Comparison of ENCODE assay signal across 24 mouse cellular contexts in genomic region chr17:8895991-8896390, GRCm38 (mm10).
DNase-seq lines count a peak whose midpoint lies in the region; ATAC-seq and TF ChIP-seq lines count a peak whose summit lies in the region.
"Had no signal": no experiment of that assay in that cellular context is flagged by ENCODE, and none has a peak within 500 bp of the region (broad histone marks: within the 10 kb centered on the region; RNA-seq: fewer than 3 reads in every experiment).

No protein-coding gene starts in this region.

- no peaks in the 10 kb centered on the region for H3K4me1 ChIP-seq in heart, embryonic 10.5 days
- H3K4me1 ChIP-seq in limb, embryonic 14.5 days (ENCODE audit: control insufficient read depth, insufficient read depth, low read length) = no peaks in the 10 kb centered on the region
- H3K4me1 ChIP-seq in limb, embryonic 10.5 days = peaks cover 7% of the 10 kb centered on the region; the same call in 1 of the 2 replicates
- H3K4me1 ChIP-seq in midbrain, embryonic 11.5 days (ENCODE audit: control insufficient read depth, insufficient read depth, low read length) = no peaks in the 10 kb centered on the region
- 0 out of 2 replicates have a peak, but pooled peaks cover 2% of the 10 kb centered on the region for H3K4me1 ChIP-seq in midbrain, embryonic 10.5 days
- H3K4me1 ChIP-seq in kidney, embryonic 14.5 days (ENCODE audit: control insufficient read depth, insufficient read depth, low read length) = no peaks in the 10 kb centered on the region

- no peak overlapping the region for H3K9ac ChIP-seq in limb, embryonic 14.5 days (ENCODE audit: low read depth, low read length, severe bottlenecking)
- no peak overlapping the region for H3K9ac ChIP-seq in midbrain, embryonic 11.5 days (ENCODE audit: low read length)
- H3K9ac ChIP-seq in kidney, embryonic 14.5 days (ENCODE audit: low read depth, low read length) = no peak overlapping the region
- H3K9ac ChIP-seq: forebrain, embryonic 13.5 days; hindbrain, embryonic 14.5 days; liver, embryonic 14.5 days; midbrain, embryonic 13.5 days; neural tube, embryonic 13.5 days had no signal

- no peak for TF ChIP-seq POLR2A in limb, embryonic 14.5 days (IDR thresholded peaks at IDR 0.05; ENCODE audit: borderline replicate concordance, extremely low read depth, insufficient read depth, insufficient read length)

- peaks cover 9% of the 10 kb centered on the region; the same call in 1 of the 2 replicates for H3K27me3 ChIP-seq in heart, embryonic 10.5 days (ENCODE audit: insufficient read depth, poor library complexity, severe bottlenecking)
- no peaks in the 10 kb centered on the region for H3K27me3 ChIP-seq in limb, embryonic 14.5 days (ENCODE audit: control insufficient read depth, insufficient read depth, low read length)
- H3K27me3 ChIP-seq in limb, embryonic 10.5 days (ENCODE audit: low read depth, poor library complexity, severe bottlenecking) = no peaks in the 10 kb centered on the region
- H3K27me3 ChIP-seq in midbrain, embryonic 11.5 days (ENCODE audit: control insufficient read depth, insufficient read depth, low read length) = no peaks in the 10 kb centered on the region
- no peaks in the 10 kb centered on the region for H3K27me3 ChIP-seq in midbrain, embryonic 10.5 days (ENCODE audit: low read depth, poor library complexity, severe bottlenecking)
- H3K27me3 ChIP-seq in kidney, embryonic 14.5 days (ENCODE audit: control insufficient read depth, insufficient read depth, low read length) = 0 out of 2 replicates have a peak, but pooled peaks cover 2% of the 10 kb centered on the region
- H3K27me3 ChIP-seq: forebrain, embryonic 13.5 days; midbrain, embryonic 13.5 days; neural tube, embryonic 13.5 days had no signal

- no peak overlapping the region for H3K4me2 ChIP-seq in limb, embryonic 14.5 days (replicated peaks; ENCODE audit: low read depth, low read length, severe bottlenecking)
- H3K4me2 ChIP-seq in midbrain, embryonic 11.5 days = no peak overlapping the region
- no peak overlapping the region for H3K4me2 ChIP-seq in kidney, embryonic 14.5 days (replicated peaks; ENCODE audit: low read depth, low read length)
- H3K4me2 ChIP-seq: forebrain, embryonic 13.5 days; hindbrain, embryonic 14.5 days; midbrain, embryonic 13.5 days; neural tube, embryonic 13.5 days had no signal

- no peaks in the 10 kb centered on the region for H3K36me3 ChIP-seq in heart, embryonic 10.5 days
- no peaks in the 10 kb centered on the region for H3K36me3 ChIP-seq in limb, embryonic 14.5 days (ENCODE audit: control insufficient read depth, insufficient read depth, low read length)
- H3K36me3 ChIP-seq in limb, embryonic 10.5 days = no peaks in the 10 kb centered on the region
- no peaks in the 10 kb centered on the region for H3K36me3 ChIP-seq in midbrain, embryonic 11.5 days (ENCODE audit: control insufficient read depth, insufficient read depth, low read length)
- no peaks in the 10 kb centered on the region for H3K36me3 ChIP-seq in midbrain, embryonic 10.5 days
- no peaks in the 10 kb centered on the region for H3K36me3 ChIP-seq in kidney, embryonic 14.5 days (ENCODE audit: control insufficient read depth, insufficient read depth, low read length)
- H3K36me3 ChIP-seq: G1E had no signal

- peak; percentile 85 for DNase-seq in heart, adult 11 months
- DNase-seq in heart, embryonic 10.5 days (ENCODE audit: low spot score) = no peak
- DNase-seq in limb, embryonic 14.5 days (ENCODE audit: low spot score) = no peak
- no peak for DNase-seq in limb, embryonic 10.5 days (ENCODE audit: low spot score)
- DNase-seq in midbrain, embryonic 11.5 days (ENCODE audit: low spot score, missing footprints) = peak; percentile 66
- DNase-seq in midbrain, embryonic 10.5 days (ENCODE audit: low spot score) = no peak
- peak; percentile 67 for DNase-seq in lung, postnatal 10 days
- DNase-seq: adrenal gland, postnatal 10 days; cerebellum, adult 8-10 months; gastrocnemius, postnatal 25 days; kidney, adult 18-20 months; kidney, postnatal 36 days; liver; right cerebral cortex, postnatal 14 days; thymus, adult 2 months; thymus, postnatal 36 days had no signal

- no peak overlapping the region for H3K4me3 ChIP-seq in heart, embryonic 10.5 days
- H3K4me3 ChIP-seq in limb, embryonic 14.5 days (replicated peaks; ENCODE audit: low read length) = no peak overlapping the region
- H3K4me3 ChIP-seq in limb, embryonic 10.5 days = no peak overlapping the region
- no peak overlapping the region for H3K4me3 ChIP-seq in midbrain, embryonic 11.5 days (ENCODE audit: low read depth, low read length)
- no peak overlapping the region for H3K4me3 ChIP-seq in midbrain, embryonic 10.5 days
- no peak overlapping the region for H3K4me3 ChIP-seq in kidney, embryonic 14.5 days (ENCODE audit: low read length)
- H3K4me3 ChIP-seq: forebrain, embryonic 13.5 days; layer of hippocampus, adult 2 months; midbrain, embryonic 13.5 days; neural tube, embryonic 13.5 days had no signal

- no peak overlapping the region for H3K27ac ChIP-seq in heart, embryonic 10.5 days
- H3K27ac ChIP-seq in limb, embryonic 14.5 days (replicated peaks; ENCODE audit: low read depth, low read length) = no peak overlapping the region
- H3K27ac ChIP-seq in limb, embryonic 10.5 days = no peak overlapping the region
- H3K27ac ChIP-seq in midbrain, embryonic 11.5 days (ENCODE audit: low read depth, low read length) = no peak overlapping the region
- no peak overlapping the region for H3K27ac ChIP-seq in midbrain, embryonic 10.5 days (replicated peaks)
- no peak overlapping the region for H3K27ac ChIP-seq in kidney, embryonic 14.5 days (ENCODE audit: low read depth, low read length)
- H3K27ac ChIP-seq: forebrain, embryonic 13.5 days; hindbrain, embryonic 14.5 days; layer of hippocampus, adult 2 months; liver, embryonic 14.5 days; midbrain, embryonic 13.5 days; neural tube, embryonic 13.5 days had no signal

- 63% methylated on average over 14 of the region's 14 CpGs for WGBS in heart, embryonic 10.5 days
- 65% methylated on average over 14 of the region's 14 CpGs for WGBS in limb, embryonic 14.5 days
- WGBS in limb, embryonic 10.5 days = 92% methylated on average over 14 of the region's 14 CpGs
- WGBS in midbrain, embryonic 11.5 days = 80% methylated on average over 14 of the region's 14 CpGs
- 85% methylated on average over 14 of the region's 14 CpGs for WGBS in midbrain, embryonic 10.5 days
- 75% methylated on average over 14 of the region's 14 CpGs for WGBS in kidney, embryonic 14.5 days

- H3K9me3 ChIP-seq in heart, embryonic 10.5 days = no peaks in the 10 kb centered on the region
- no peaks in the 10 kb centered on the region for H3K9me3 ChIP-seq in limb, embryonic 14.5 days (ENCODE audit: control insufficient read depth, low read length)
- H3K9me3 ChIP-seq in limb, embryonic 10.5 days (replicated peaks) = no peaks in the 10 kb centered on the region
- H3K9me3 ChIP-seq in midbrain, embryonic 11.5 days (ENCODE audit: control insufficient read depth, low read length) = no peaks in the 10 kb centered on the region
- no peaks in the 10 kb centered on the region for H3K9me3 ChIP-seq in midbrain, embryonic 10.5 days (replicated peaks)
- H3K9me3 ChIP-seq in kidney, embryonic 14.5 days (ENCODE audit: control insufficient read depth, low read length) = no peaks in the 10 kb centered on the region
- H3K9me3 ChIP-seq: forebrain, embryonic 13.5 days; midbrain, embryonic 13.5 days; neural tube, embryonic 13.5 days had no signal

- ATAC-seq in limb, embryonic 14.5 days (ENCODE audit: low FRiP score, low read depth) = 0 out of 2 replicates have a peak, but pooled peaks have one; percentile 30
- no peak for ATAC-seq in midbrain, embryonic 11.5 days (ENCODE audit: low FRiP score)
- ATAC-seq in kidney, embryonic 14.5 days (ENCODE audit: low FRiP score, low TSS enrichment) = no peak
- ATAC-seq: forebrain, embryonic 13.5 days; midbrain, embryonic 13.5 days had no signal

Comparison
In these comparisons a context has a peak if more than half of its experiments do, and no peak if none do; other contexts are left out.
1. DNase-seq: peak in heart, adult 11 months (single experiment), midbrain, embryonic 11.5 days (single experiment) and lung, postnatal 10 days (single experiment); none in heart, embryonic 10.5 days (single experiment), limb, embryonic 14.5 days (single experiment), limb, embryonic 10.5 days (single experiment) and midbrain, embryonic 10.5 days (single experiment).